8 mouse cellular contexts compared by ENCODE assay signal in the genomic region with DNA sequence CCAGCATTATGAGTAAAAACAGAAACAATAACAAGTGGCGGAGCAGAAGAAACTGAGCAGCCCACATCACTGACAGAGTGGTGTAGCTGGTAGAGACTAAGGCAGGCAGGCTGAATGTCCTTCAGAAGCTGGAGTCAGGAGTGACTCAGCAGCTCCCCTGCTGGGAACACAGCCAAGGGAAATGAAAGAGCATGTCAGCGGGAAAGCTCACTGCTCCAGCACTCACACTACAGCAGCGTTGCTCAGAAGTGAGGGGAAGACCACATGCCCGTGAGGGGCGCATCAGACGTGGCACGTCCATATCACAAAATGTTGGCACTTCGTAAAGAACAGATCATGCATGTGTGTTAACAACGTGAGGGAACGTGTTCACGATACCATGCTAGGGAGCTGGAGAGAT. TPM values are rescaled to one million over a fixed set of nuclear protein-coding genes. Genes with fewer than 3 reads are reported as not detected.
DNase-seq lines count a peak whose midpoint lies in the region; ATAC-seq and TF ChIP-seq lines count a peak whose summit lies in the region.

No protein-coding gene starts in this region.

- H3K9ac ChIP-seq in forebrain, embryonic 11.5 days (ENCODE audit: low read length): no peak overlapping the region
- H3K9ac ChIP-seq in heart, embryonic 14.5 days (ENCODE audit: low read length): no peak overlapping the region
- no peak overlapping the region for H3K9ac ChIP-seq in liver, embryonic 13.5 days
- no peak overlapping the region for H3K9ac ChIP-seq in neural tube, embryonic 11.5 days (ENCODE audit: low read length)
- H3K9ac ChIP-seq in stomach, postnatal 0 days (ENCODE audit: low read length): no peak overlapping the region

- H3K36me3 ChIP-seq in forebrain, embryonic 11.5 days (ENCODE audit: control insufficient read depth, insufficient read depth, low read length): no peaks in the 10 kb centered on the region
- no peaks in the 10 kb centered on the region for H3K36me3 ChIP-seq in forebrain, embryonic 10.5 days (replicated peaks)
- no peaks in the 10 kb centered on the region for H3K36me3 ChIP-seq in heart, embryonic 14.5 days (ENCODE audit: control insufficient read depth, insufficient read depth, low read length)
- H3K36me3 ChIP-seq in liver, embryonic 13.5 days: no peaks in the 10 kb centered on the region
- no peaks in the 10 kb centered on the region for H3K36me3 ChIP-seq in neural tube, embryonic 11.5 days (ENCODE audit: control insufficient read depth, insufficient read depth, low read length)
- H3K36me3 ChIP-seq in stomach, postnatal 0 days (ENCODE audit: control insufficient read depth, insufficient read depth, low read length): no peaks in the 10 kb centered on the region

- no peak overlapping the region for H3K4me3 ChIP-seq in forebrain, embryonic 11.5 days (ENCODE audit: low read depth, low read length)
- no peak overlapping the region for H3K4me3 ChIP-seq in forebrain, embryonic 10.5 days
- no peak overlapping the region for H3K4me3 ChIP-seq in heart, embryonic 14.5 days (ENCODE audit: control insufficient read depth in 1 of 2, insufficient read depth in 1 of 2, low read depth in 1 of 2, low read length in 2 of 2)
- H3K4me3 ChIP-seq in liver, embryonic 13.5 days (replicated peaks): no peak overlapping the region
- no peak overlapping the region for H3K4me3 ChIP-seq in neural tube, embryonic 11.5 days (ENCODE audit: low read depth, low read length)
- no peak overlapping the region for H3K4me3 ChIP-seq in stomach, postnatal 0 days (ENCODE audit: low read depth, low read length)

- H3K27ac ChIP-seq in forebrain, embryonic 11.5 days (ENCODE audit: low read depth, low read length): no peak overlapping the region
- H3K27ac ChIP-seq in forebrain, embryonic 10.5 days: no peak overlapping the region
- peak overlapping the region in 1 of 2 experiments; percentile 50; a peak in 3 of 4 replicates for H3K27ac ChIP-seq in heart, embryonic 14.5 days (replicated peaks in 1 of 2; ENCODE audit: control insufficient read depth in 1 of 2, insufficient read depth in 1 of 2, low read depth in 2 of 2, low read length in 2 of 2)
- no peak overlapping the region for H3K27ac ChIP-seq in liver, embryonic 13.5 days
- H3K27ac ChIP-seq in neural tube, embryonic 11.5 days (ENCODE audit: low read depth, low read length): no peak overlapping the region
- H3K27ac ChIP-seq in stomach, postnatal 0 days (replicated peaks): no peak overlapping the region; the same call in 1 of the 2 replicates

- peaks cover 19% of the 10 kb centered on the region for H3K27me3 ChIP-seq in forebrain, embryonic 11.5 days (ENCODE audit: control insufficient read depth, insufficient read depth, low read length)
- H3K27me3 ChIP-seq in forebrain, embryonic 10.5 days (ENCODE audit: poor library complexity, severe bottlenecking): peaks cover 91% of the 10 kb centered on the region
- peaks cover 15% of the 10 kb centered on the region for H3K27me3 ChIP-seq in heart, embryonic 14.5 days (ENCODE audit: control insufficient read depth, insufficient read depth, low read length)
- peaks cover 35% of the 10 kb centered on the region for H3K27me3 ChIP-seq in liver, embryonic 13.5 days
- H3K27me3 ChIP-seq in neural tube, embryonic 11.5 days (ENCODE audit: control insufficient read depth, insufficient read depth, low read length): peaks cover 14% of the 10 kb centered on the region; the same call in 1 of the 2 replicates
- no peaks in the 10 kb centered on the region; the same call in 1 of the 2 replicates for H3K27me3 ChIP-seq in stomach, postnatal 0 days (ENCODE audit: control insufficient read depth, insufficient read depth, low read length)

- H3K4me1 ChIP-seq in forebrain, embryonic 11.5 days (replicated peaks; ENCODE audit: control insufficient read depth, insufficient read depth, low read length): no peaks in the 10 kb centered on the region; the same call in 1 of the 2 replicates
- H3K4me1 ChIP-seq in forebrain, embryonic 10.5 days: peaks cover 54% of the 10 kb centered on the region
- H3K4me1 ChIP-seq in heart, embryonic 14.5 days (ENCODE audit: control insufficient read depth in 2 of 2, insufficient read depth in 2 of 2, low read length in 2 of 2): peaks cover 18 to 23% of the 10 kb centered on the region in 2 experiments
- H3K4me1 ChIP-seq in liver, embryonic 13.5 days (replicated peaks): peaks cover 41% of the 10 kb centered on the region
- peaks cover 3% of the 10 kb centered on the region; the same call in 1 of the 2 replicates for H3K4me1 ChIP-seq in neural tube, embryonic 11.5 days (ENCODE audit: control insufficient read depth, insufficient read depth, low read length)
- H3K4me1 ChIP-seq in stomach, postnatal 0 days (replicated peaks; ENCODE audit: control insufficient read depth, insufficient read depth): 0 out of 2 replicates have a peak, but pooled peaks cover 2% of the 10 kb centered on the region

- peak; percentile 73 for TF ChIP-seq CTCF in stomach, postnatal 0 days (IDR thresholded peaks at IDR 0.05; ENCODE audit: low read depth)

- H3K9me3 ChIP-seq in forebrain, embryonic 11.5 days (ENCODE audit: control insufficient read depth, low read length): no peaks in the 10 kb centered on the region
- H3K9me3 ChIP-seq in forebrain, embryonic 10.5 days: no peaks in the 10 kb centered on the region
- H3K9me3 ChIP-seq in heart, embryonic 14.5 days (ENCODE audit: control insufficient read depth, low read length): no peaks in the 10 kb centered on the region
- no peaks in the 10 kb centered on the region for H3K9me3 ChIP-seq in liver, embryonic 13.5 days (replicated peaks)
- no peaks in the 10 kb centered on the region for H3K9me3 ChIP-seq in neural tube, embryonic 11.5 days (ENCODE audit: control insufficient read depth, low read length)
- no peaks in the 10 kb centered on the region for H3K9me3 ChIP-seq in stomach, postnatal 0 days (ENCODE audit: control insufficient read depth, low read length)

- H3K4me2 ChIP-seq in forebrain, embryonic 11.5 days (ENCODE audit: low read depth, low read length, severe bottlenecking): no peak overlapping the region
- H3K4me2 ChIP-seq in heart, embryonic 14.5 days (ENCODE audit: low read length): peak overlapping the region; percentile 45
- peak overlapping the region; percentile 19; the same call in 1 of the 2 replicates for H3K4me2 ChIP-seq in liver, embryonic 13.5 days
- H3K4me2 ChIP-seq in neural tube, embryonic 11.5 days (ENCODE audit: low read depth): no peak overlapping the region
- peak overlapping the region; percentile 17; the same call in 1 of the 2 replicates for H3K4me2 ChIP-seq in stomach, postnatal 0 days (replicated peaks; ENCODE audit: low read depth)

- ATAC-seq in forebrain, embryonic 11.5 days (replicated peaks; ENCODE audit: low FRiP score): 0 out of 2 replicates have a peak, but pooled peaks have one; percentile 26
- peak; percentile 88 for ATAC-seq in erythroblast, adult 5-6 weeks (replicated peaks; ENCODE audit: low FRiP score, poor library complexity, severe bottlenecking)
- ATAC-seq in heart, embryonic 14.5 days (ENCODE audit: insufficient number of reproducible peaks, insufficient read depth, low FRiP score, low read depth): peak; percentile 77
- ATAC-seq in liver, embryonic 13.5 days (ENCODE audit: low read depth): 0 out of 2 replicates have a peak, but pooled peaks have one; percentile 15
- ATAC-seq in neural tube, embryonic 11.5 days (ENCODE audit: insufficient read depth, low FRiP score, low TSS enrichment): no peak
- peak; percentile 80 for ATAC-seq in stomach, postnatal 0 days (ENCODE audit: low FRiP score, low TSS enrichment)

- no peak for TF ChIP-seq EP300 in stomach, postnatal 0 days (optimal IDR thresholded peaks at IDR 0.05)

- peak; percentile 69 for DNase-seq in forebrain, embryonic 11.5 days (ENCODE audit: low spot score)
- no peak for DNase-seq in forebrain, embryonic 10.5 days (ENCODE audit: extremely low spot score, low spot score)
- peak; percentile 95 to 96 for DNase-seq in kidney, postnatal 25 days
- peak; percentile 38 for DNase-seq in liver, embryonic 13.5 days
- peak; percentile 70 for DNase-seq in neural tube, embryonic 11.5 days (ENCODE audit: low spot score)
- DNase-seq in stomach, postnatal 0 days (ENCODE audit: low spot score): peak; percentile 86

- WGBS in forebrain, embryonic 11.5 days: 31% methylated on average over 11 of the region's 11 CpGs
- WGBS in forebrain, embryonic 10.5 days: 38% methylated on average over 11 of the region's 11 CpGs
- WGBS in heart, embryonic 14.5 days: 7% methylated on average over 11 of the region's 11 CpGs
- WGBS in liver, embryonic 13.5 days (ENCODE audit: insufficient replicate concordance): 22% methylated on average over 11 of the region's 11 CpGs
- WGBS in neural tube, embryonic 11.5 days: 38% methylated on average over 11 of the region's 11 CpGs
- 17% methylated on average over 11 of the region's 11 CpGs for WGBS in stomach, postnatal 0 days

RNA-seq across cellular contexts. Expression of a gene that starts 3.7 kb away (rescaled TPM):
- 3.3 and 4.0 TPM in 2 replicates for polyA plus RNA-seq in forebrain, embryonic 11.5 days (2014; fragmentation: Nextera tagmentation; extraction: Ambion mirVana)
- polyA plus RNA-seq in forebrain, embryonic 10.5 days (2016; fragmentation: Nextera tagmentation; extraction: Ambion mirVana): 3.0 and 3.6 TPM in 2 replicates
- total RNA-seq in erythroblast, adult 5-6 weeks (2015; ENCODE audit: low replicate concordance): 12.5 and 14.0 TPM in 2 replicates
- total RNA-seq in erythroblast, adult 5-6 weeks (2017; ENCODE audit: low replicate concordance): 10.1 and 12.8 TPM in 2 replicates
- 1.8 and 1.9 TPM in 2 replicates for polyA plus RNA-seq in heart, embryonic 14.5 days (2014; fragmentation: Nextera tagmentation; extraction: Ambion mirVana)
- polyA plus RNA-seq in liver, embryonic 13.5 days (2015; fragmentation: Nextera tagmentation; extraction: Ambion mirVana): 1.7 and 2.4 TPM in 2 replicates
- polyA plus RNA-seq in neural tube, embryonic 11.5 days (2014; fragmentation: Nextera tagmentation; extraction: Ambion mirVana): 3.3 and 3.5 TPM in 2 replicates
- 1.9 and 2.6 TPM in 2 replicates for polyA plus RNA-seq in stomach, postnatal 0 days (2015; fragmentation: Nextera tagmentation; extraction: Ambion mirVana)

Comparison
In these comparisons a context has a peak if more than half of its experiments do, and no peak if none do; other contexts are left out.
1. H3K4me2 ChIP-seq: peak in heart, embryonic 14.5 days (single experiment), liver, embryonic 13.5 days (single experiment) and stomach, postnatal 0 days (single experiment); none in forebrain, embryonic 11.5 days (single experiment) and neural tube, embryonic 11.5 days (single experiment).